ENCODE assay signal across 29 mouse cellular contexts in the genomic region with DNA sequence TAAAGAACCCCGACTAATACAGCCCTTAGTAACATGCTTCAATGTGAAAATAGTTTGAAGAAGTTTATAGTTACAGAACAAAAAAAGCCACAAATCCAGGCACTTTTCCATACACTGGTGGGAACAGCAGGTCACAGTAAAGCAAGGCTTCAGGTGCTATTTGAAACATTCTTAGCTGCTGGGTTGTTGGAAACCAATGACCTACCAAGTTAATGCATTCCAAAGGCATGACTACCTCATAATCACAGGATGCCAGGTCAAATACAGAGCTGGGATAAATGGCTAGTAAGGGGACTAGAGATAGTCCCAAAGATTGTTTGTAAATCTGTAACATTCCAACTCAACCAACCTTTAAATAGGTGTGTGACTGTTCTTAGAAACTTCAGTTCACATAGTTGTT. TPM values are rescaled to one million over a fixed set of nuclear protein-coding genes. Genes with fewer than 3 reads are reported as not detected.
DNase-seq lines count a peak whose midpoint lies in the region; ATAC-seq and TF ChIP-seq lines count a peak whose summit lies in the region.
"Had no signal": no experiment of that assay in that cellular context is flagged by ENCODE, and none has a peak within 500 bp of the region (broad histone marks: within the 10 kb centered on the region; RNA-seq: fewer than 3 reads in every experiment).

No protein-coding gene starts in this region.

- no peaks in the 10 kb centered on the region for H3K4me1 ChIP-seq in kidney, adult 2 months (ENCODE audit: control insufficient read depth, insufficient read depth, low read length)

- POLR2A ChIA-PET in Patski (lab: Charles Lee): no interaction called here

- no peak for TF ChIP-seq POLR2A in kidney, adult 2 months (IDR thresholded peaks at IDR 0.05; ENCODE audit: low read depth, low read length)

- no peaks in the 10 kb centered on the region for H3K27me3 ChIP-seq in kidney, adult 2 months (replicated peaks; ENCODE audit: control insufficient read depth, insufficient read depth, low read length)
- no peaks in the 10 kb centered on the region for H3K27me3 ChIP-seq in Patski
- H3K27me3 ChIP-seq: CH12.LX had no signal

- peak; percentile 36 for DNase-seq in kidney, adult 2 months
- DNase-seq in kidney, postnatal 14 days: no peak
- peak; percentile 44 for DNase-seq in 3T3-L1 (ENCODE audit: low read depth, low spot score)
- DNase-seq in Muller cell, postnatal 12 days (ENCODE audit: inconsistent ontology term): peak; percentile 20
- no peak for DNase-seq in Patski (ENCODE audit: low read depth, low spot score)
- DNase-seq in left cerebral cortex, postnatal 10 days (ENCODE audit: extremely low spot score in 1 of 2, low spot score in 2 of 2): no peak
- no peak for DNase-seq in adrenal gland, postnatal 14 days
- no peak for DNase-seq in urinary bladder, adult 2 months (ENCODE audit: low spot score)
- DNase-seq: adrenal gland, adult 2 months; adrenal gland, adult 8-10 months; adrenal gland, postnatal 10 days; adrenal gland, postnatal 25 days; adrenal gland, postnatal 36 days; B cell, adult 2 months; cerebellum, adult 11 months; cerebellum, adult 11-12 months; cerebellum, adult 18-20 months; cerebellum, adult 2 months; cerebellum, adult 8-10 months; cerebellum, adult 9-10 months had no signal

- peak overlapping the region; percentile 38; the same call in 1 of the 2 replicates for H3K27ac ChIP-seq in kidney, adult 2 months (ENCODE audit: insufficient read depth, low read depth, low read length)

- no peak overlapping the region for H3K4me3 ChIP-seq in kidney, adult 2 months (ENCODE audit: insufficient read depth, low read depth, low read length)

- intact Hi-C loops in left cerebral cortex, postnatal 10 days (cut with DNase I): no loop called here

- peak; percentile 90 for ATAC-seq in Patski
- ATAC-seq: activated CD4-positive, CD25-positive, alpha-beta regulatory T cell, adult 4 months; CD4-positive, CD25-positive, alpha-beta regulatory T cell, adult 4 months had no signal

- CTCF ChIA-PET in Patski (lab: Charles Lee): interaction anchor here (1.2 to 1.8 kb wide), 4 partner anchors 9 to 16 kb away, joined by 3 to 5 read pairs (median 4); partner anchors contain the start of genes Dyx1c1 and Gm44503

- H3K36me3 ChIP-seq in kidney, adult 2 months (ENCODE audit: control insufficient read depth, insufficient read depth, low read length): no peaks in the 10 kb centered on the region
- H3K36me3 ChIP-seq: G1E had no signal

- in situ Hi-C loops in Patski (cut with MboI; ENCODE audit: low pct_unique_long_range_greater_than_20kb): no loop called here

- TF ChIP-seq CTCF in kidney, adult 2 months (conservative IDR thresholded peaks at IDR 0.05; ENCODE audit: insufficient read depth, insufficient read length, low read depth, low read length): no peak
- no peak for TF ChIP-seq CTCF in Patski (IDR thresholded peaks at IDR 0.05)

- 89% methylated on average over 1 of the region's 1 CpGs for WGBS in kidney, adult 2 months

RNA-seq across cellular contexts. Expression of gene Ccpg1os, which starts 9.9 kb away (rescaled TPM):
- 29.1 and 34.8 TPM in 2 replicates for polyA plus RNA-seq in kidney, adult 2 months (2012; rRNA removed)
- 24.3 TPM for polyA plus RNA-seq in Patski (2021)
- 1 to 10 TPM; 5.2 to 7.6 TPM for total RNA-seq in left cerebral cortex, postnatal 10 days (2021)
- 11.6 and 13.3 TPM in 2 replicates for total RNA-seq in adrenal gland, postnatal 14 days (2021)
- 29.4 TPM in 2 replicates for polyA plus RNA-seq in urinary bladder, adult 2 months (2012; rRNA removed)

RNA-seq across cellular contexts. Expression of gene Ccpg1, which starts 10.0 kb away (rescaled TPM):
- 20.1 and 30.2 TPM in 2 replicates for polyA plus RNA-seq in kidney, adult 2 months (2012; rRNA removed)
- polyA plus RNA-seq in Patski (2021): 63.2 TPM
- total RNA-seq in left cerebral cortex, postnatal 10 days (2021): 10 to 100 TPM; 83.8 to 85.7 TPM
- total RNA-seq in adrenal gland, postnatal 14 days (2021): 92.7 and 97.7 TPM in 2 replicates
- polyA plus RNA-seq in urinary bladder, adult 2 months (2012; rRNA removed): 25.9 and 49.0 TPM in 2 replicates

RNA-seq across cellular contexts. Expression of gene Gm44503, which starts 16.6 kb away (rescaled TPM):
- polyA plus RNA-seq in kidney, adult 2 months (2012; rRNA removed): not detected in 2 replicates
- polyA plus RNA-seq in Patski (2021): not detected
- total RNA-seq in left cerebral cortex, postnatal 10 days (2021): not detected
- total RNA-seq in adrenal gland, postnatal 14 days (2021): not detected in 2 replicates
- polyA plus RNA-seq in urinary bladder, adult 2 months (2012; rRNA removed): 0.03 TPM in 2 replicates
- total RNA-seq: adrenal gland, adult 18-20 months; adrenal gland, adult 2 months; adrenal gland, adult 8-10 months; adrenal gland, postnatal 25 days; adrenal gland, postnatal 36 days; adrenal gland, postnatal 4 days; CH12.LX; G1E; MEL had no signal
- polyA plus RNA-seq: activated CD4-positive, CD25-positive, alpha-beta regulatory T cell, adult 4 months; brain, embryonic 14.5 days; C2C12 had no signal

RNA-seq across cellular contexts. Expression of gene Dyx1c1, which starts 16.7 kb away (rescaled TPM):
- 1.1 and 1.3 TPM in 2 replicates for polyA plus RNA-seq in kidney, adult 2 months (2012; rRNA removed)
- 0.77 TPM for polyA plus RNA-seq in Patski (2021)
- 1 to 10 TPM; 2.0 TPM for total RNA-seq in left cerebral cortex, postnatal 10 days (2021)
- total RNA-seq in adrenal gland, postnatal 14 days (2021): 0.78 and 1.1 TPM in 2 replicates
- polyA plus RNA-seq in urinary bladder, adult 2 months (2012; rRNA removed): 1.3 TPM in 2 replicates
- polyA plus RNA-seq: G1E had no signal

RNA-seq across cellular contexts. Expression of gene Pygo1, which starts 49.8 kb away (rescaled TPM):
- 0.22 and 0.38 TPM in 2 replicates for polyA plus RNA-seq in kidney, adult 2 months (2012; rRNA removed)
- polyA plus RNA-seq in Patski (2021): 8.4 TPM
- 10 to 100 TPM; 13.9 to 14.1 TPM for total RNA-seq in left cerebral cortex, postnatal 10 days (2021)
- 3.0 and 3.4 TPM in 2 replicates for total RNA-seq in adrenal gland, postnatal 14 days (2021)
- 1.8 and 2.7 TPM in 2 replicates for polyA plus RNA-seq in urinary bladder, adult 2 months (2012; rRNA removed)
- total RNA-seq: CH12.LX, MEL had no signal
- polyA plus RNA-seq: activated CD4-positive, CD25-positive, alpha-beta regulatory T cell, adult 4 months; CD4-positive, CD25-positive, alpha-beta regulatory T cell, adult 4 months; G1E had no signal

Comparison
In these comparisons a context has a peak if more than half of its experiments do, and no peak if none do; other contexts are left out.
1. DNase-seq: peak in kidney, adult 2 months (single experiment), 3T3-L1 (single experiment) and Muller cell, postnatal 12 days (single experiment); none in kidney, postnatal 14 days (single experiment), Patski (single experiment), left cerebral cortex, postnatal 10 days (0 of 2), adrenal gland, postnatal 14 days (single experiment) and urinary bladder, adult 2 months (single experiment).